Mouse (Mus musculus): Measurements from ENCODE around the gene Asap3.

Gene Asap3

GRCm38 (mm10) chr4:136181367-136181766, 24.8 kb upstream of the Asap3 start:
- peak; percentile 57 for DNase-seq (ENCODE audit: low read depth)

GRCm38 (mm10) chr4:136185375-136185774, 20.8 kb upstream of the Asap3 start:
- no peak for DNase-seq (ENCODE audit: low read depth)

GRCm38 (mm10) chr4:136186315-136186714, 19.9 kb upstream of the Asap3 start:
- DNase-seq (ENCODE audit: low read depth) = no peak

GRCm38 (mm10) chr4:136186739-136187472, 19.3 kb upstream of the Asap3 start:
- DNase-seq (ENCODE audit: low read depth) = no peak

GRCm38 (mm10) chr4:136188973-136189737, 17.0 kb upstream of the Asap3 start:
- DNase-seq (ENCODE audit: low read depth) = no peak

- peak; percentile 76 for DNase-seq (ENCODE audit: low read depth)
These were observed 16.3 kb upstream of the Asap3 start for GRCm38 (mm10) chr4:136189912-136190311.

GRCm38 (mm10) chr4:136193571-136193970, 12.6 kb upstream of the Asap3 start:
- no peak for DNase-seq (ENCODE audit: low read depth)

- DNase-seq (ENCODE audit: low read depth) = no peak
These were observed 11.1 kb upstream of the Asap3 start for GRCm38 (mm10) chr4:136195029-136195428.

GRCm38 (mm10) chr4:136195629-136196028, 10.5 kb upstream of the Asap3 start:
- no peak for DNase-seq (ENCODE audit: low read depth)

- DNase-seq (ENCODE audit: low read depth) = no peak
These were observed 10.0 kb upstream of the Asap3 start for GRCm38 (mm10) chr4:136196201-136196600.

- DNase-seq (ENCODE audit: low read depth) = no peak
These were observed 7.3 kb upstream of the Asap3 start for GRCm38 (mm10) chr4:136198846-136199245.

GRCm38 (mm10) chr4:136199562-136200292, 6.4 kb upstream of the Asap3 start:
- peak; percentile 51 for DNase-seq (ENCODE audit: low read depth)

GRCm38 (mm10) chr4:136202509-136202908, 3.7 kb upstream of the Asap3 start:
- peak; percentile 43 for DNase-seq (ENCODE audit: low read depth)

- DNase-seq (ENCODE audit: low read depth) = no peak
These were observed 1.4 kb upstream of the Asap3 start for GRCm38 (mm10) chr4:136204775-136205174.

GRCm38 (mm10) chr4:136206943-136207342, 778 bp downstream of the Asap3 start:
- DNase-seq (ENCODE audit: low read depth) = no peak

- DNase-seq (ENCODE audit: low read depth) = no peak
These were observed 4.8 kb downstream of the Asap3 start for GRCm38 (mm10) chr4:136210931-136211330.

GRCm38 (mm10) chr4:136213629-136214028, 7.5 kb downstream of the Asap3 start:
- DNase-seq (ENCODE audit: low read depth) = no peak

- no peak for DNase-seq (ENCODE audit: low read depth)
These were observed 8.7 kb downstream of the Asap3 start for GRCm38 (mm10) chr4:136214828-136215227.

GRCm38 (mm10) chr4:136215576-136215975, 9.4 kb downstream of the Asap3 start:
- DNase-seq (ENCODE audit: low read depth) = no peak

GRCm38 (mm10) chr4:136217063-136217462, 10.9 kb downstream of the Asap3 start:
- no peak for DNase-seq (ENCODE audit: low read depth)

GRCm38 (mm10) chr4:136218595-136219214, 12.5 kb downstream of the Asap3 start:
- DNase-seq (ENCODE audit: low read depth) = no peak

GRCm38 (mm10) chr4:136220133-136220775, 14.1 kb downstream of the Asap3 start:
- no peak for DNase-seq (ENCODE audit: low read depth)

All from c-Kit-positive CD71-positive TER-119-negative erythroid progenitor cells, embryonic 14.5 days (primary cell).